Mouse (Mus musculus): ENCODE measurements at regions not wholly inside any gene's neighbourhood (a gene's known extent, or its start where the extent isn't known, plus 50 kb on each side); places are given as distances from the start of the nearest gene placed in this dataset.
A peak's percentile ranks its signal among the peaks of the same experiment; 100 is the strongest.

- TF ChIP-seq CTCF (IDR thresholded peaks at IDR 0.05) = no peak
- peak; percentile 98 for TF ChIP-seq EP300 (IDR thresholded peaks at IDR 0.05)
Observed at GRCm38 (mm10) chr10:37240634-37241033, 101.9 kb upstream of the Marcks start.
